Mouse (Mus musculus) limb, embryonic 14.5 days (tissue): ENCODE results near the gene Klk10. TPM values are rescaled to one million over a fixed set of nuclear protein-coding genes. Genes with fewer than 3 reads are reported as not detected.

Experiments
- ATAC-seq: fragments of 200-750 bp; cut with Nextera tagmentation; 2 replicates; pipeline ENCODE4 v1.8.0; 2017; ENCODE audit warnings: low read depth, moderate number of reproducible peaks, moderate TSS enrichment; ENCODE audit not compliant: low FRiP score
- DNase-seq: peaks from one replicate; pipeline ENCODE4 v3.0.0-alpha.2; 2015; ENCODE audit warnings: low spot score
- H3K27ac ChIP-seq: fragments of 300-500 bp; sonication (generic); replicated peaks from 2 replicates; pipeline ENCODE4 v1.5.1; 2014; ENCODE audit warnings: low read depth, mild to moderate bottlenecking, low read length, moderate library complexity, mixed read lengths
- H3K27me3 ChIP-seq: fragments of 300-500 bp; sonication (generic); 2 replicates; pipeline ENCODE4 v1.6.1; 2014; ENCODE audit warnings: low read length, mixed read lengths; ENCODE audit not compliant: control insufficient read depth, insufficient read depth
- H3K36me3 ChIP-seq: fragments of 300-500 bp; sonication (generic); 2 replicates; pipeline ENCODE4 v1.6.1; 2014; ENCODE audit warnings: mild to moderate bottlenecking, low read length, moderate library complexity, mixed read lengths; ENCODE audit not compliant: control insufficient read depth, insufficient read depth
- H3K4me1 ChIP-seq: fragments of 300-500 bp; sonication (generic); 2 replicates; pipeline ENCODE4 v1.6.1; 2014; ENCODE audit warnings: antibody characterized with exemption, low read length, mixed read lengths; ENCODE audit not compliant: control insufficient read depth, insufficient read depth
- H3K4me2 ChIP-seq: fragments of 300-500 bp; sonication (generic); replicated peaks from 2 replicates; pipeline ENCODE4 v1.6.1; 2014; ENCODE audit warnings: low read depth, mild to moderate bottlenecking, low read length, moderate library complexity; ENCODE audit not compliant: severe bottlenecking
- H3K4me3 ChIP-seq: fragments of 300-500 bp; sonication (generic); replicated peaks from 2 replicates; pipeline ENCODE4 v1.5.1; 2014; ENCODE audit warnings: low read length
- H3K9ac ChIP-seq: fragments of 300-500 bp; sonication (generic); 2 replicates; pipeline ENCODE4 v1.6.1; 2014; ENCODE audit warnings: mild to moderate bottlenecking, low read depth, low read length, moderate library complexity; ENCODE audit not compliant: severe bottlenecking
- H3K9me3 ChIP-seq: fragments of 300-500 bp; sonication (generic); 2 replicates; pipeline ENCODE4 v1.6.1; 2016; ENCODE audit warnings: low read length; ENCODE audit not compliant: control insufficient read depth
- POLR2A ChIP-seq: fragments of 200-500 bp; IDR thresholded peaks from 2 replicates; pipeline ENCODE4 v1.8.0; 2012; ENCODE audit warnings: inconsistent platforms, mild to moderate bottlenecking, moderate library complexity, borderline replicate concordance; ENCODE audit not compliant: insufficient read depth, insufficient read length; ENCODE audit errors: extremely low read depth
- WGBS: fragments of 180-500 bp; shearing (Covaris S2); extraction: QIAGEN DNeasy Blood & Tissue Kit; methylation state at CpG from one replicate; pipeline ENCODE4 v1.1.7; 2014; 5-methylcytosine and 5-hydroxymethylcytosine counted together
- polyA plus RNA-seq, 2 experiments: library from polyadenylated mRNA; depleted of rRNA in 1 of 2; stranded (reverse) in 1 of 2; unstranded in 1 of 2; fragments of >200 nt; fragmentation: Nextera tagmentation in 1 of 2; extraction: Ambion mirVana in 1 of 2; gene quantifications; 2 replicates each; pipeline versions ENCODE4 v1.2.1 to v1.2.3; 2012 to 2014

Klk10 gene
- 6.8 and 7.4 TPM in 2 replicates for polyA plus RNA-seq (2012; rRNA removed)
- polyA plus RNA-seq (2014; fragmentation: Nextera tagmentation; extraction: Ambion mirVana): 7.5 and 7.8 TPM in 2 replicates

- no peaks in the 10 kb centered on the region for H3K9me3 ChIP-seq
- H3K4me1 ChIP-seq: no peaks in the 10 kb centered on the region
- no peaks in the 10 kb centered on the region for H3K36me3 ChIP-seq
- no peak within 1 kb of the TSS for H3K9ac ChIP-seq
- TF ChIP-seq POLR2A: no peak
- WGBS: 42% methylated on average over 5 of the region's 5 CpGs
- H3K4me2 ChIP-seq: no peak within 1 kb of the TSS
- H3K4me3 ChIP-seq: no peak within 1 kb of the TSS
- no peak for ATAC-seq
- H3K27ac ChIP-seq: no peak within 1 kb of the TSS
- DNase-seq: no peak
- no peaks in the 10 kb centered on the region; the same call in 1 of the 2 replicates for H3K27me3 ChIP-seq
Measured at GRCm38 (mm10) chr7:43780746-43781145, at the start of gene Klk10. TSS of gene Klk10 (plus strand) at chr7:43781035.

GRCm38 (mm10) chr7:43747788-43748187, 33.0 kb upstream of the Klk10 start:
- Histone ChIP-seq H3K4me1 (no peaks in the 10 kb centered on the region), H3K4me2 (no peak overlapping the region), H3K36me3 (no peaks in the 10 kb centered on the region), H3K4me3 (no peak overlapping the region), H3K9me3 (no peaks in the 10 kb centered on the region), H3K9ac (no peak overlapping the region), H3K27me3 (no peaks in the 10 kb centered on the region), H3K27ac (no peak overlapping the region)
- TF ChIP-seq POLR2A: no peak
- DNase-seq (no peak), ATAC-seq (no peak)
- 58% methylated on average over 1 of the region's 1 CpGs for WGBS

- H3K9ac ChIP-seq: no peak overlapping the region
- no peak for TF ChIP-seq POLR2A
- no peak overlapping the region for H3K27ac ChIP-seq
- no peak overlapping the region for H3K4me2 ChIP-seq
- no peak for ATAC-seq
- no peaks in the 10 kb centered on the region for H3K9me3 ChIP-seq
- H3K36me3 ChIP-seq: no peaks in the 10 kb centered on the region
- WGBS: 65% methylated on average over 2 of the region's 2 CpGs
- no peaks in the 10 kb centered on the region for H3K27me3 ChIP-seq
- DNase-seq: no peak
- H3K4me1 ChIP-seq: no peaks in the 10 kb centered on the region
- H3K4me3 ChIP-seq: no peak overlapping the region
Measured at GRCm38 (mm10) chr7:43752806-43753205, 28.0 kb upstream of the Klk10 start.

- Histone ChIP-seq H3K9ac (no peak overlapping the region), H3K4me3 (no peak overlapping the region), H3K4me2 (no peak overlapping the region), H3K9me3 (no peaks in the 10 kb centered on the region), H3K27me3 (no peaks in the 10 kb centered on the region), H3K27ac (no peak overlapping the region), H3K36me3 (no peaks in the 10 kb centered on the region), H3K4me1 (no peaks in the 10 kb centered on the region)
- 52% methylated on average over 8 of the region's 8 CpGs for WGBS
- DNase-seq (no peak), ATAC-seq (no peak)
- no peak for TF ChIP-seq POLR2A
Measured at GRCm38 (mm10) chr7:43766484-43766883, 14.4 kb upstream of the Klk10 start.

DNA sequence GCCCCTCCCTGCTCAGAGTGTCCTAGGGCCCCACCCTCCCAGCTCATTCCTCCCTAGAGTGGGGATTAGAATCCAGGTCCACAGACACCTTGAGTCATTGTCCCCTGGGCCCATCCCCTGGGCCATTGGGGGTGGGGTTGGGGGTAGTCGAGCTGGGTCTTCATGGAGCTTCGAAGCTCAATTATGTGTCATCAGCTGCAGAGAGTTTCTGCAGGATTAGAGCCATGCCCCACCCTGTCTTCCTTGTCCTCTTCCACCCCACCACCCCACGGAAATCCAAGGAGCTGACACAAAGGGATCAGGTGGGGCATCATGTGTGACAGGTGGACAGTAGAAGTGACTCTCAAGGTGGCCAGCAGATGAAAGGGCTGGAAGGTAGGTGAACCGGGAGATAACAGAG, 12.2 kb upstream of the Klk10 start, which contains the start of gene Klk12:
Klk12 (plus strand) TSS at position 301 of the 400 bp plus-strand sequence.
- Histone ChIP-seq H3K4me1 (no peaks in the 10 kb centered on the region), H3K9ac (no peak within 1 kb of the TSS), H3K27ac (no peak within 1 kb of the TSS), H3K4me2 (no peak within 1 kb of the TSS), H3K36me3 (no peaks in the 10 kb centered on the region), H3K4me3 (no peak within 1 kb of the TSS), H3K9me3 (no peaks in the 10 kb centered on the region), H3K27me3 (no peaks in the 10 kb centered on the region)
- no peak for TF ChIP-seq POLR2A
- DNase-seq (no peak), ATAC-seq (no peak)
- WGBS: 79% methylated on average over 4 of the region's 4 CpGs

DNA sequence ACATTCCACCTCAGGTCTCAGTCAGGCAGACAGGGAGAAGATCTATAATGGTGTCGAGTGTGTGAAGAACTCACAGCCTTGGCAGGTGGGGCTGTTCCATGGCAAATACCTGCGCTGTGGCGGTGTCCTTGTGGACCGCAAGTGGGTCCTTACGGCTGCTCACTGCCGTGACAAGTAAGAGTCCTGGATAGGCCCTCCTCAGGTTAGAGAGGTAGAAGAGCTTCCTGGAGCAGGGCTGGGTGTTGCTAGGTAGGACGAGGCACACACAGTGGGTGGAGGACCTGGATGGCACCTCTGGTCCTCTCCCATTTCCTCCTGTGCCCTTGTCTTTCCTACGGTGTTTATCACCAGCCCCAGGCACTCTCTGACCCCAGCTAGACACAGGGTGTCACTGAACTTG, 11.2 kb upstream of the Klk10 start:
- Histone ChIP-seq H3K27ac (no peak overlapping the region), H3K36me3 (no peaks in the 10 kb centered on the region), H3K4me2 (no peak overlapping the region), H3K4me1 (no peaks in the 10 kb centered on the region), H3K27me3 (no peaks in the 10 kb centered on the region), H3K9ac (no peak overlapping the region), H3K4me3 (no peak overlapping the region), H3K9me3 (no peaks in the 10 kb centered on the region)
- ATAC-seq (no peak), DNase-seq (no peak)
- TF ChIP-seq POLR2A: no peak
- WGBS: 83% methylated on average over 8 of the region's 8 CpGs
